Mouse (Mus musculus) midbrain, postnatal 0 days (tissue): ENCODE results near the gene Ran. TPM values are rescaled to one million over a fixed set of nuclear protein-coding genes. Genes with fewer than 3 reads are reported as not detected.

Source experiments
- ATAC-seq: fragments of 200-750 bp; cut with Nextera tagmentation; 2 replicates; pipeline ENCODE4 v1.8.0; 2017; ENCODE audit warnings: moderate number of reproducible peaks, mild to moderate bottlenecking, moderate TSS enrichment, moderate library complexity; ENCODE audit not compliant: low FRiP score
- DNase-seq: peaks from one replicate; pipeline ENCODE4 v3.0.0-alpha.2; 2015; ENCODE audit warnings: low spot score
- H3K27ac ChIP-seq: fragments of 300-500 bp; sonication (generic); 2 replicates; pipeline ENCODE4 v1.5.1; 2014; ENCODE audit warnings: low read depth, mild to moderate bottlenecking, low read length, mixed read lengths
- H3K27me3 ChIP-seq: fragments of 300-500 bp; sonication (generic); 2 replicates; pipeline ENCODE4 v1.6.1; 2014; ENCODE audit warnings: low read length, control low read depth, mixed read lengths; ENCODE audit not compliant: insufficient read depth
- H3K36me3 ChIP-seq: fragments of 300-500 bp; sonication (generic); 2 replicates; pipeline ENCODE4 v1.6.1; 2014; ENCODE audit warnings: low read length, control low read depth, mixed read lengths; ENCODE audit not compliant: insufficient read depth
- H3K4me1 ChIP-seq: fragments of 300-500 bp; sonication (generic); 2 replicates; pipeline ENCODE4 v1.6.1; 2014; ENCODE audit warnings: mild to moderate bottlenecking, control low read depth, antibody characterized with exemption, low read length, mixed read lengths; ENCODE audit not compliant: insufficient read depth
- H3K4me2 ChIP-seq: fragments of 300-500 bp; sonication (generic); 2 replicates; pipeline ENCODE4 v1.6.1; 2014; ENCODE audit warnings: low read depth, mild to moderate bottlenecking, low read length, mixed read lengths; ENCODE audit not compliant: poor library complexity, severe bottlenecking
- H3K4me3 ChIP-seq: fragments of 300-500 bp; sonication (generic); 2 replicates; pipeline ENCODE4 v1.5.1; 2014; ENCODE audit warnings: low read depth, mild to moderate bottlenecking, low read length, moderate library complexity
- H3K9ac ChIP-seq: fragments of 300-500 bp; sonication (generic); replicated peaks from 2 replicates; pipeline ENCODE4 v1.6.1; 2014; ENCODE audit warnings: mild to moderate bottlenecking, low read length, moderate library complexity, mixed read lengths; ENCODE audit not compliant: poor library complexity, severe bottlenecking
- H3K9me3 ChIP-seq: fragments of 300-500 bp; sonication (generic); 2 replicates; pipeline ENCODE4 v1.6.1; 2016; ENCODE audit warnings: low read length, control low read depth
- CTCF ChIP-seq: IDR thresholded peaks from 2 replicates; pipeline ENCODE4 v1.5.1; 2016; ENCODE audit warnings: antibody characterized with exemption, mild to moderate bottlenecking
- WGBS: fragments of 180-500 bp; shearing (Covaris S2); extraction: QIAGEN DNeasy Blood & Tissue Kit; methylation state at CpG from one replicate; pipeline ENCODE4 v1.1.7; 2014; 5-methylcytosine and 5-hydroxymethylcytosine counted together
- polyA plus RNA-seq: library from polyadenylated mRNA; unstranded; fragments of >200 nt; fragmentation: Nextera tagmentation; extraction: Ambion mirVana; gene quantifications from 2 replicates; pipeline ENCODE4 v1.2.1, GENCODE M21; 2015
- total RNA-seq: library from RNA; depleted of rRNA; stranded (reverse); fragments of >200 nt; gene quantifications from 2 replicates; pipeline ENCODE4 v1.2.3, GENCODE M21; 2014

Gene Ran
- total and polyA plus RNA-seq, 2 experiments from 2014 or later, result 183 to 295 TPM

GRCm38 (mm10) chr5:129051910-129052309 is 32.0 kb downstream of the Ran start:
- TF ChIP-seq CTCF, result peak; percentile 43
- DNase-seq (no peak), ATAC-seq (no peak)
- Histone ChIP-seq H3K9ac (no peak overlapping the region), H3K9me3 (no peaks in the 10 kb centered on the region), H3K4me2 (no peak overlapping the region), H3K27me3 (no peaks in the 10 kb centered on the region), H3K27ac (no peak overlapping the region), H3K36me3 (no peaks in the 10 kb centered on the region), H3K4me3 (no peak overlapping the region), H3K4me1 (0 out of 2 replicates have a peak, but pooled peaks cover 3% of the 10 kb centered on the region)
- 84% methylated on average over 3 of the region's 3 CpGs for WGBS

GRCm38 (mm10) chr5:129052636-129053355 is 32.9 kb downstream of the Ran start:
- no peak overlapping the region; the same call in 1 of the 2 replicates for H3K9ac ChIP-seq
- H3K27me3 ChIP-seq, result no peaks in the 10 kb centered on the region
- H3K36me3 ChIP-seq, result no peaks in the 10 kb centered on the region
- no peak overlapping the region for H3K4me3 ChIP-seq
- H3K4me1 ChIP-seq, result 0 out of 2 replicates have a peak, but pooled peaks cover 3% of the 10 kb centered on the region
- peak overlapping the region; percentile 47 for H3K27ac ChIP-seq
- TF ChIP-seq CTCF, result 0 out of 2 replicates have a peak, but pooled peaks have one; percentile 1
- peak; percentile 67 for DNase-seq
- WGBS, result 7% methylated on average over 20 of the region's 20 CpGs
- peak overlapping the region; percentile 23 for H3K4me2 ChIP-seq
- peak; percentile 68 for ATAC-seq
- no peaks in the 10 kb centered on the region for H3K9me3 ChIP-seq

- 92% methylated on average over 9 of the region's 9 CpGs for WGBS
- Histone ChIP-seq H3K27ac (no peak overlapping the region), H3K9me3 (no peaks in the 10 kb centered on the region), H3K4me1 (0 out of 2 replicates have a peak, but pooled peaks cover 3% of the 10 kb centered on the region), H3K9ac (no peak overlapping the region), H3K4me2 (no peak overlapping the region), H3K4me3 (no peak overlapping the region), H3K27me3 (no peaks in the 10 kb centered on the region), H3K36me3 (no peaks in the 10 kb centered on the region)
- DNase-seq, result no peak
- no peak for ATAC-seq
- TF ChIP-seq CTCF, result no peak
Observed at GRCm38 (mm10) chr5:129054675-129055284, 34.9 kb downstream of the Ran start.

- ATAC-seq, result no peak
Observed at GRCm38 (mm10) chr5:129059116-129059515, 39.2 kb downstream of the Ran start.

GRCm38 (mm10) chr5:129061579-129061978 is 41.7 kb downstream of the Ran start:
- TF ChIP-seq CTCF, result peak; percentile 93
- Histone ChIP-seq H3K9ac (no peak overlapping the region), H3K27ac (no peak overlapping the region), H3K36me3 (no peaks in the 10 kb centered on the region), H3K27me3 (peaks cover 2% of the 10 kb centered on the region; the same call in 1 of the 2 replicates), H3K4me1 (peaks cover 4% of the 10 kb centered on the region; the same call in 1 of the 2 replicates), H3K9me3 (no peaks in the 10 kb centered on the region), H3K4me3 (no peak overlapping the region), H3K4me2 (no peak overlapping the region)
- WGBS, result 21% methylated on average over 13 of the region's 13 CpGs
- DNase-seq, result peak; percentile 87
- no peak for ATAC-seq

More at GRCm38 (mm10) chr5:129059116-129059515, 39.2 kb downstream of the Ran start:
- H3K36me3 ChIP-seq, result no peaks in the 10 kb centered on the region
- no peak overlapping the region for H3K9ac ChIP-seq
- no peak overlapping the region for H3K27ac ChIP-seq
- WGBS, result 88% methylated on average over 3 of the region's 3 CpGs
- peaks cover 4% of the 10 kb centered on the region; the same call in 1 of the 2 replicates for H3K4me1 ChIP-seq
- H3K4me2 ChIP-seq, result no peak overlapping the region
- peaks cover 2% of the 10 kb centered on the region; the same call in 1 of the 2 replicates for H3K27me3 ChIP-seq
- H3K4me3 ChIP-seq, result no peak overlapping the region
- peak; percentile 43 for TF ChIP-seq CTCF
- no peaks in the 10 kb centered on the region for H3K9me3 ChIP-seq
- no peak for DNase-seq
